Mouse (Mus musculus) bone marrow, adult 2 months (tissue): ENCODE results near the gene Aagab.

ENCODE experiments used
- CTCF ChIP-seq: fragments of 200-500 bp; IDR thresholded peaks from 2 replicates; pipeline ENCODE4 v1.5.1; 2011; ENCODE audit warnings: low read length, control low read depth; ENCODE audit not compliant: control insufficient read depth, insufficient read depth
- POLR2A ChIP-seq: fragments of 200-500 bp; IDR thresholded peaks from 2 replicates; pipeline ENCODE4 v1.6.1; 2011; ENCODE audit warnings: low read depth, mild to moderate bottlenecking, control low read depth, low read length, borderline replicate concordance; ENCODE audit not compliant: control insufficient read depth

GRCm38 (mm10) chr9:63654575-63654974 is 52.1 kb downstream of the Aagab start:
- no peak for TF ChIP-seq CTCF
- TF ChIP-seq POLR2A = no peak
